Comparison of ENCODE assay signal across 8 mouse cellular contexts in genomic region chr7:82648353-82649080, GRCm38 (mm10). TPM values are rescaled to one million over a fixed set of nuclear protein-coding genes. Genes with fewer than 3 reads are reported as not detected.
DNase-seq lines count a peak whose midpoint lies in the region; ATAC-seq and TF ChIP-seq lines count a peak whose summit lies in the region.

Gene Saxo2 (minus strand): TSS chr7:82648528.
Gene Efl1 (plus strand): TSS chr7:82648614.

- no peak for TF ChIP-seq CTCF in gastrocnemius, adult 2 months (IDR thresholded peaks at IDR 0.05)
- peak; percentile 34; the same call in 1 of the 2 replicates for TF ChIP-seq CTCF in hindbrain, postnatal 0 days (IDR thresholded peaks at IDR 0.05; ENCODE audit: low read depth)
- no peak for TF ChIP-seq CTCF in left cerebral cortex, adult 2 months (IDR thresholded peaks at IDR 0.05)

- peak within 1 kb of the TSS; percentile 78 for H3K4me3 ChIP-seq in gastrocnemius, adult 2 months
- peak within 1 kb of the TSS; percentile 78 for H3K4me3 ChIP-seq in hindbrain, postnatal 0 days (ENCODE audit: low read length)
- peak within 1 kb of the TSS; percentile 78 for H3K4me3 ChIP-seq in left cerebral cortex, adult 2 months

- H3K36me3 ChIP-seq in hindbrain, postnatal 0 days (ENCODE audit: insufficient read depth, low read length), result peaks cover 4% of the 10 kb centered on the region; the same call in 1 of the 2 replicates

- peak within 1 kb of the TSS; percentile 89 for H3K27ac ChIP-seq in gastrocnemius, adult 2 months
- H3K27ac ChIP-seq in hindbrain, postnatal 0 days, result peak within 1 kb of the TSS; percentile 20; the same call in 1 of the 2 replicates
- H3K27ac ChIP-seq in left cerebral cortex, adult 2 months, result peak within 1 kb of the TSS; percentile 70

- under 1% methylated on average over 46 of the region's 46 CpGs for WGBS in hindbrain, postnatal 0 days

- H3K27me3 ChIP-seq in hindbrain, postnatal 0 days (ENCODE audit: insufficient read depth, low read length), result no peaks in the 10 kb centered on the region

- peak within 1 kb of the TSS; percentile 66 for H3K4me2 ChIP-seq in hindbrain, postnatal 0 days (ENCODE audit: low read depth, low read length)

- no peaks in the 10 kb centered on the region for H3K9me3 ChIP-seq in hindbrain, postnatal 0 days (ENCODE audit: low read length)

- intact Hi-C loops in gastrocnemius, adult 2 months (cut with DNase I), result no loop called here
- intact Hi-C loops in left cerebral cortex, adult 2 months (cut with DNase I), result no loop called here

- peak within 1 kb of the TSS; percentile 71 for H3K9ac ChIP-seq in hindbrain, postnatal 0 days (replicated peaks; ENCODE audit: low read length)

- peaks cover 3% of the 10 kb centered on the region; the same call in 1 of the 2 replicates for H3K4me1 ChIP-seq in hindbrain, postnatal 0 days (ENCODE audit: insufficient read depth, low read length)

- peak; percentile 86 for DNase-seq in WW6 (ENCODE audit: low read depth, low spot score)
- peak; percentile 93 to 96 for DNase-seq in cerebellum, postnatal 4 days (ENCODE audit: low spot score in 2 of 2)
- DNase-seq in gastrocnemius, adult 2 months, result peak; percentile 95
- DNase-seq in hindbrain, postnatal 0 days (ENCODE audit: low spot score), result peak; percentile 98
- DNase-seq in left cerebral cortex, adult 2 months (ENCODE audit: extremely low spot score in 1 of 2, low spot score in 2 of 2), result peak; percentile 97
- peak; percentile 97 to 99 for DNase-seq in right cerebral cortex, adult 2 months (ENCODE audit: low spot score in 2 of 2)
- DNase-seq in urinary bladder, postnatal 14 days (ENCODE audit: low spot score), result peak; percentile 95

- ATAC-seq in hindbrain, postnatal 0 days, result peak; percentile 99
- peak; percentile 99 for ATAC-seq in megakaryocyte, adult 5-6 weeks (ENCODE audit: poor library complexity, severe bottlenecking)

RNA-seq across cellular contexts. Expression of gene Saxo2, which starts in this region (rescaled TPM):
- 1 to 10 TPM; 2.5 to 3.7 TPM for total RNA-seq in gastrocnemius, adult 2 months (2021)
- 19.7 and 21.6 TPM in 2 replicates for total RNA-seq in hindbrain, postnatal 0 days (2014; rRNA removed)
- polyA plus RNA-seq in hindbrain, postnatal 0 days (2015; fragmentation: Nextera tagmentation; extraction: Ambion mirVana), result 37.2 and 44.8 TPM in 2 replicates
- 1 to 10 TPM; 8.2 to 8.6 TPM for total RNA-seq in left cerebral cortex, adult 2 months (2021)
- total RNA-seq in megakaryocyte, adult 5-6 weeks (2015), result 0.73 TPM in 1 of 2 replicates, not detected in the other
- 0.04 TPM in 1 of 2 replicates, not detected in the other for total RNA-seq in megakaryocyte, adult 5-6 weeks (2017)

RNA-seq across cellular contexts. Expression of gene Efl1, which starts in this region (rescaled TPM):
- 1 to 10 TPM; 6.5 to 8.6 TPM for total RNA-seq in gastrocnemius, adult 2 months (2021)
- 8.3 and 14.1 TPM in 2 replicates for total RNA-seq in hindbrain, postnatal 0 days (2014; rRNA removed)
- polyA plus RNA-seq in hindbrain, postnatal 0 days (2015; fragmentation: Nextera tagmentation; extraction: Ambion mirVana), result 19.6 and 20.6 TPM in 2 replicates
- total RNA-seq in left cerebral cortex, adult 2 months (2021), result 10 to 100 TPM; 15.1 to 18.2 TPM
- total RNA-seq in megakaryocyte, adult 5-6 weeks (2015), result 12.8 and 14.7 TPM in 2 replicates
- total RNA-seq in megakaryocyte, adult 5-6 weeks (2017), result 11.8 and 13.3 TPM in 2 replicates

Comparison
In these comparisons a context has a peak if more than half of its experiments do, and no peak if none do; other contexts are left out.
1. Peak in every context shown above with its lines: DNase-seq, ATAC-seq, H3K4me3 ChIP-seq and H3K27ac ChIP-seq.
2. H3K27ac ChIP-seq: peak in every context shown above with its lines; median percentile 89 in gastrocnemius, adult 2 months; 70 in left cerebral cortex, adult 2 months; 20 in hindbrain, postnatal 0 days.